47 mouse cellular contexts compared by ENCODE assay signal in the genomic region with DNA sequence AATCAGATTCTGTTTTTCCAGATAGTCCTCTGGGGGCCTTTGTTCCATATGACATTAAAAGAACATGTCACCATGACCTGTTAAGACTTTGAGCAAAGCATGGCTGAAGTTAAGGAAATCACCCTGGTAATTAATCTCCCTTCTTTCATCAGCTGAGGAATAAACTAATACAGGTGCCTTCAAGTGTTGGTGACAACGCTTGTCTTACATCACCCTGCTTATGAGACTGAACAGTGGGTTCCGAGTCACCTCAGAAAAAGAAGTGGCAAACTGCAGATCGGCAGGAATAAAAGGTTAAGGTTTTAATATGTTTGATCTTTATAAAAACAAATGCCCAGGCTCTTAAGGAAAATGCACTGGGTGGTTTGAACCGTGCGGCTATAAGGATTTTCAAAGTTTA. TPM values are rescaled to one million over a fixed set of nuclear protein-coding genes. Genes with fewer than 3 reads are reported as not detected.
"Had no signal": no experiment of that assay in that cellular context is flagged by ENCODE, and none has a peak within 500 bp of the region (broad histone marks: within the 10 kb centered on the region; RNA-seq: fewer than 3 reads in every experiment).

A gene (plus strand): TSS at position 202 of the 400 bp plus-strand sequence.

- H3K4me1 ChIP-seq: limb, embryonic 10.5 days; limb, embryonic 12.5 days; limb, embryonic 13.5 days; limb, embryonic 15.5 days; lung, embryonic 15.5 days; midbrain, embryonic 10.5 days; midbrain, embryonic 12.5 days; midbrain, embryonic 13.5 days; midbrain, embryonic 15.5 days; neural tube, embryonic 12.5 days had no signal

- ATAC-seq: liver, embryonic 12.5 days; liver, postnatal 0 days; lung, postnatal 0 days; midbrain, embryonic 13.5 days; midbrain, embryonic 15.5 days; midbrain, embryonic 16.5 days had no signal

- H3K9me3 ChIP-seq: limb, embryonic 10.5 days; limb, embryonic 12.5 days; limb, embryonic 13.5 days; limb, embryonic 15.5 days; liver, embryonic 12.5 days; liver, embryonic 13.5 days; liver, embryonic 15.5 days; lung, embryonic 15.5 days; megakaryocyte, embryonic 14.5 days; midbrain, embryonic 10.5 days; midbrain, embryonic 12.5 days; midbrain, embryonic 13.5 days; midbrain, embryonic 15.5 days; neural tube, embryonic 12.5 days had no signal

- H3K4me3 ChIP-seq: left cerebral cortex, adult 2 months; limb, embryonic 10.5 days; limb, embryonic 12.5 days; limb, embryonic 13.5 days; limb, embryonic 15.5 days; liver, embryonic 12.5 days; liver, embryonic 13.5 days; liver, embryonic 15.5 days; lung, embryonic 15.5 days; megakaryocyte, embryonic 14.5 days; midbrain, embryonic 10.5 days; midbrain, embryonic 12.5 days; midbrain, embryonic 13.5 days; midbrain, embryonic 15.5 days; myocyte; neural tube, embryonic 12.5 days had no signal

- H3K9ac ChIP-seq: limb, embryonic 12.5 days; limb, embryonic 13.5 days; limb, embryonic 15.5 days; liver, embryonic 12.5 days; liver, embryonic 13.5 days; liver, embryonic 14.5 days; liver, embryonic 15.5 days; liver, postnatal 0 days; lung, embryonic 14.5 days; lung, embryonic 15.5 days; midbrain, embryonic 12.5 days; midbrain, embryonic 13.5 days; midbrain, embryonic 15.5 days; neural tube, embryonic 12.5 days had no signal

- H3K4me2 ChIP-seq: limb, embryonic 12.5 days; limb, embryonic 13.5 days; limb, embryonic 15.5 days; liver, embryonic 11.5 days; liver, embryonic 12.5 days; liver, embryonic 13.5 days; liver, embryonic 15.5 days; lung, embryonic 14.5 days; lung, embryonic 15.5 days; midbrain, embryonic 12.5 days; midbrain, embryonic 13.5 days; midbrain, embryonic 15.5 days; neural tube, embryonic 12.5 days had no signal

- H3K27ac ChIP-seq: left cerebral cortex, adult 2 months; limb, embryonic 10.5 days; limb, embryonic 12.5 days; limb, embryonic 13.5 days; limb, embryonic 15.5 days; liver, embryonic 12.5 days; liver, embryonic 13.5 days; liver, embryonic 14.5 days; liver, embryonic 15.5 days; lung, embryonic 15.5 days; macrophage; midbrain, embryonic 10.5 days; midbrain, embryonic 12.5 days; midbrain, embryonic 13.5 days; midbrain, embryonic 15.5 days; neural tube, embryonic 12.5 days had no signal

- H3K27me3 ChIP-seq: limb, embryonic 12.5 days; limb, embryonic 13.5 days; limb, embryonic 15.5 days; liver, embryonic 12.5 days; liver, embryonic 13.5 days; liver, embryonic 15.5 days; lung, embryonic 15.5 days; midbrain, embryonic 12.5 days; midbrain, embryonic 13.5 days; midbrain, embryonic 15.5 days; neural tube, embryonic 12.5 days had no signal

- DNase-seq: left cerebral cortex, postnatal 4 days; liver; liver, embryonic 13.5 days; liver, postnatal 0 days; lung, adult 18-20 months; lung, adult 2 months; lung, embryonic 14.5 days; lung, postnatal 10 days; lung, postnatal 14 days; lung, postnatal 36 days; lung, postnatal 4 days had no signal

RNA-seq across cellular contexts. Expression of the gene that starts here (rescaled TPM):
- total RNA-seq: left cerebral cortex, adult 2 months; left cerebral cortex, adult 8-10 months; left cerebral cortex, postnatal 10 days; left cerebral cortex, postnatal 14 days; left cerebral cortex, postnatal 25 days; left cerebral cortex, postnatal 36 days; left cerebral cortex, postnatal 4 days; liver, adult 2 months; megakaryocyte progenitor cell, adult 5-6 weeks; megakaryocyte, adult 5-6 weeks; megakaryocyte-erythroid progenitor cell, adult 5-6 weeks; midbrain, postnatal 0 days; monocyte, adult 5-6 weeks had no signal
- polyA plus RNA-seq: limb, embryonic 10.5 days; limb, embryonic 11.5 days; limb, embryonic 12.5 days; limb, embryonic 13.5 days; limb, embryonic 14.5 days; limb, embryonic 15.5 days; liver, adult 2 months; liver, embryonic 11.5 days; liver, embryonic 12.5 days; liver, embryonic 13.5 days; liver, embryonic 14.5 days; liver, embryonic 15.5 days; liver, embryonic 16.5 days; liver, postnatal 0 days; lung, adult 2 months; lung, embryonic 14.5 days; lung, embryonic 15.5 days; lung, embryonic 16.5 days; lung, postnatal 0 days; macrophage; midbrain, embryonic 10.5 days; midbrain, embryonic 12.5 days; midbrain, embryonic 13.5 days; midbrain, embryonic 15.5 days; midbrain, embryonic 16.5 days; midbrain, postnatal 0 days; myocyte; neural tube, embryonic 11.5 days; neural tube, embryonic 12.5 days had no signal
